Mouse (Mus musculus): ENCODE results near the gene Gpbar1.
A peak's percentile ranks its signal among the peaks of the same experiment; 100 is the strongest.

The Gpbar1 gene

GRCm38 (mm10) chr1:74278538-74278937 lies at the start of gene Gpbar1:
Gene Gpbar1 (plus strand): TSS chr1:74278550.
- no peak for TF ChIP-seq GATA4 (IDR thresholded peaks at IDR 0.05; ENCODE audit: insufficient replicate concordance, low read length)

DNA sequence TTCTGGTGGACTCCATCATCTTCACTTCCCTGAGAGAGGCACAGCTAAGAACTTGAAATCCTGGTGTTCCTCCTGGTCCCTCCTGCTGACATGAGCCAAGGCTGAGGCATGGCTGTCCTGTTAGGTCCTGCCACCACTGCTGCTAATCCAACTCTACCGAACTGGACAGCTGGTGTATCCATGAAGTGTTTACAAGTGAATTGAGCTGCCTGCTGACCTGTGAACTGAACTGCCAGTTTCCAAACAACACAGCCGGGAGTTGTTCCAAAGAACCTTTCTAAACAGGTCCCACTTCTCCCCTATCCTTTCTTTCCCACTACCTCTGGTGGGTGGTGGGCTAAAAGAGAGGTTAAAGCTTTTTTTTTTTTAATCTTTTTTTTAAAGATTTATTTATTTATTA lies 48.4 kb upstream of the Gpbar1 start:
- TF ChIP-seq GATA4 (IDR thresholded peaks at IDR 0.05; ENCODE audit: insufficient replicate concordance, low read length), result no peak

DNA sequence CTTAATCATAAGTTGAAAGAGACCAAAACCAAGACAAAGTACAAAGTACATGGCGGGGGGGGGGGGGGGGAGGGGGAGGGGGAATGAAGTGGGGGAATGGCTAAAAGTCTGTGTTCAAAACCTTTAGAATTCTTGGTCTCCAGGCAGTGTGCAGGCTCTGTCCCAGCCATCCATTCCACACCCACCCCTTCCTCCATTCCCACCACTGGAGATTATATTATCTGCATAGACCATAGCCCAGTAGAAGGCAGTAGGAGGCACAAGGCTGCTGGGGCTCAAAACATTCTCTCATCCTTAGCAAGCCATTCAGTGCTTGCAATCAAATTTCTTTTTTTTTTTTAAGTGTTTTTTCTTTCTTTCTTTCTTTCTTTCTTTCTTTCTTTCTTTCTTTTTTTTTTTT lies 47.4 kb upstream of the Gpbar1 start:
- TF ChIP-seq GATA4 (IDR thresholded peaks at IDR 0.05; ENCODE audit: insufficient replicate concordance, low read length), result no peak

GRCm38 (mm10) chr1:74235938-74236589 lies 42.3 kb upstream of the Gpbar1 start, which contains the start of gene Arpc2:
Gene Arpc2 (plus strand): TSS chr1:74236084.
- TF ChIP-seq GATA4 (IDR thresholded peaks at IDR 0.05; ENCODE audit: insufficient replicate concordance, low read length), result peak; percentile 33; the same call in 1 of the 2 replicates

- TF ChIP-seq GATA4 (IDR thresholded peaks at IDR 0.05; ENCODE audit: insufficient replicate concordance, low read length), result no peak; the same call in 1 of the 2 replicates
Observed at GRCm38 (mm10) chr1:74236590-74237317, 41.6 kb upstream of the Gpbar1 start.

DNA sequence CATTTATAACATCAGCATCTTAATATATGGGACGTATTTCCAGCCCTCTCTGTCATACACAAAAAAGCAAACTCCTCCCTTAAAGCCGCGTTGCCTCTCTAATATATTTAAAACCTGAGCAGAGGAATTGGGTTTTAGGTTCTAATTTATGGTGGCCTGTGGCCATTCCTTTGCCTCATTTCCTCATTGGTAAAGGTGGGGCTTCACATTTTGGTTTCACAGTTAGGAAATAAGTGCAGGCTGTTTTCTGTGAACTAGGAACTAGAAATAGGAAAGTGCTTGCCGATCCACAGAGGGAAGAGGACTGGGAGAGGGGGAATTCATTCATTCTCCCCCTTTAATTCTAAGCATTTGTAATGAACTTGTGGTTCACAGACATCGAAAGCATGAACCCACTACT lies 40.7 kb upstream of the Gpbar1 start:
- TF ChIP-seq GATA4 (IDR thresholded peaks at IDR 0.05; ENCODE audit: insufficient replicate concordance, low read length), result no peak

DNA sequence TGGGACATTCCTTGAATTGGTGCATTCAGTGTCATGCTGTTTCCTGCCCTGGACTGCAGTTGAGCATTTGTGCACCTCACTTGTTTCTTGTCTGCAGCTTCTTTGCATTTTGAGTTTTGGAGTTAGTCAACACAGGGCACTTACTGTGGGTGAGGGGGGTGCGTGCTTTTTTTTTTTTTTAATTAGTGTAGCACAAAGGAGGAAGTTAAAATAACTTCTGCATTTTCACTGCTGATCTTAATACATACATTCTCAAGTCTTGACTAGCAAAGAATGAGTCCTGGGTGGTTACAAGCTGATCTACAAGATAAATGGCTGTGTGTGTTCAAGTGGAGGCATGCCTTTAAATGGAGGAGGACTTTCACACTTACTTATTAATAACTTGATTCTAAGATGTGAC lies 40.2 kb upstream of the Gpbar1 start:
- TF ChIP-seq GATA4 (IDR thresholded peaks at IDR 0.05; ENCODE audit: insufficient replicate concordance, low read length), result no peak

DNA sequence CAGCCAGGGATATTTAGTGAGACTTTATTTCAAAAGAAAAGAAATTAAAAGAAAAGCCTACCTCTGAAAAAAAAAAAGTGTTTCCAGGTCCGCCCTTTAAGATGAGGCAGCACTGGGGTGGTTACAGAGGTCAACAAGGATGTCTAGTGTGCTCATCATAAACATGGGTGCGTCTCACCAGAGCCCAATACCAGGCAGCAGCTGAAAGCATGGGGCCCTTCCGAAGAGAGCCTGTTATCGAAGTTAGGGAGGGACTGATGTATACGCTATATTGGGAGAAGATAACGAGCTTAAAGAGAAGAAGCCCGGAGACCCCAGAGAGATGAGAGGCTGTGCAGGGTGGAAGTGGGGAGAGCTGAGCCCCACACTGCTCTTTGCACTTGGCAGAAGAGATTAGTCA lies 39.2 kb upstream of the Gpbar1 start:
- no peak for TF ChIP-seq GATA4 (IDR thresholded peaks at IDR 0.05; ENCODE audit: insufficient replicate concordance, low read length)

DNA sequence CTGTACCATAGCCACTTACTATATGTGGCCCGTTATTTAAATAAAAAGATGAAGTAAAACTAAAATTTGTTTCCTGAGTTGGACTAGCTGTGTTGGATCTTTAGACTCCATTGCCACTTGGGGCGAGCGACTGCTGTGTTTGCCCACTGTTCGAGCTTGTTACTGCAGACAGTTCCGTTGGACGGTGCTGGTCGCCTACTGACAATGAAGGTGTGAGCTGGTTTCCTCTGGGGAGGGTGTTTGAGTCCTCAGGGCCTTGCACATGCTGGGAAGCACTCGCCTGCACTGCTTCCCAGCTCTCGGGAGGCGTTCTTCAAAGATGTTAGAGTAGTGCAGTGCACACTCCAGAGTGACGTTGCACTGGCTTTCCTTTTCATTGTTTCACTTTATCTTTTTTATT lies 38.7 kb upstream of the Gpbar1 start:
- TF ChIP-seq GATA4 (IDR thresholded peaks at IDR 0.05; ENCODE audit: insufficient replicate concordance, low read length), result no peak

- no peak for TF ChIP-seq GATA4 (IDR thresholded peaks at IDR 0.05; ENCODE audit: insufficient replicate concordance, low read length)
Observed at GRCm38 (mm10) chr1:74240311-74240710, 38.0 kb upstream of the Gpbar1 start.

DNA sequence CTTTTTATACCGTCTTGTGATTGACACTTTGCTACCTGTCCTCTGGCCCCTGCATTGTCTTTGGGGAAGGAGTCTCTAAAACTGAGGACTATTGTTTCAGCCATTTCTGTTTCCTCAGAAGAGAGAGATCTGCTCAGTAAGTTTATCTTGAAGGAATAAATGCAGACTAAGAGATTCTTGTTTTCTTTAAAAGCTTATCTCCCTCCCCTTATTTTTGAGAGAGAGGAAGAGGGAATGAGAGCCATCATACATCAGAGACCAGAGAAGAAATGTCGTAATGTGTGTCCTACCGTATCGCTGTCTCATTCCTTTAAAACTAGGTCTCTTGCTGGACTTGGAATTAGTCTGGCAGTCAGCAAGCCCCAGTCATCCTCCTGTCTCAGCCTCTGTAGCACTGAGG lies 37.5 kb upstream of the Gpbar1 start:
- TF ChIP-seq GATA4 (IDR thresholded peaks at IDR 0.05; ENCODE audit: insufficient replicate concordance, low read length), result no peak

- no peak for TF ChIP-seq GATA4 (IDR thresholded peaks at IDR 0.05; ENCODE audit: insufficient replicate concordance, low read length)
Observed at GRCm38 (mm10) chr1:74245525-74245924, 32.8 kb upstream of the Gpbar1 start.

GRCm38 (mm10) chr1:74248799-74249198 lies 29.6 kb upstream of the Gpbar1 start:
- TF ChIP-seq GATA4 (IDR thresholded peaks at IDR 0.05; ENCODE audit: insufficient replicate concordance, low read length), result no peak

DNA sequence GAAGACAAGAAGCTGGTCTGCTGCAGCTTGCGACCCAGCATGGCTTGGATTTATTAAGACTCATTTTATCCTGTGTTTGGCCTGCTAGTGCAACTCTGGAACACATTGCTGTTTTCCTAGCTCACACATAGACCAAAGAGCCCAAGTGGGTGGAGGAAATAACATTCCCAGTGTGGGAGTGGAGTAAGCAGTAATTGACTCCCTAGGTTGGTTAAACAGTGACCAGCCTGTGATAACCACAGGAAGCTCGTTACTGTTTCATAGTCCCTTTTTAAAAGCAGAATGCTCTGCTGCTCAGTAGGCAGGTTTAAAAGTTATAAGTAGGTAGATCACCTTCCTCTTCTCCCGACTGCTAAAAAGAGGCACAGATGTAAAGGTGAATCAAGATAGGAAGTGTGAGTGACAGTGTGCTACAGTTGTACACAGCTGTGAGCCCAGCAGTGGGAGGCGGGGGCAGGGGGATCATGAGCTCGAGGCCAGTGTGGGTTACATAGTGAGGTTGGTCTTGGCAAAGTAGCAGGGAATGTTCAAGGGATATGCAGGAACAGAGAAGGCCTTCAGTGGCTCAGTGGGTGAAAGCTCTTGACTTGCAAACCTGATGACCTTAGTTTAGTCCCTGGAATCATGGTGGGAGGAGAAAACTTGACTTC lies 28.9 kb upstream of the Gpbar1 start:
- no peak for TF ChIP-seq GATA4 (IDR thresholded peaks at IDR 0.05; ENCODE audit: insufficient replicate concordance, low read length)

- TF ChIP-seq GATA4 (IDR thresholded peaks at IDR 0.05; ENCODE audit: insufficient replicate concordance, low read length), result no peak
Observed at GRCm38 (mm10) chr1:74250096-74250495, 28.3 kb upstream of the Gpbar1 start.

DNA sequence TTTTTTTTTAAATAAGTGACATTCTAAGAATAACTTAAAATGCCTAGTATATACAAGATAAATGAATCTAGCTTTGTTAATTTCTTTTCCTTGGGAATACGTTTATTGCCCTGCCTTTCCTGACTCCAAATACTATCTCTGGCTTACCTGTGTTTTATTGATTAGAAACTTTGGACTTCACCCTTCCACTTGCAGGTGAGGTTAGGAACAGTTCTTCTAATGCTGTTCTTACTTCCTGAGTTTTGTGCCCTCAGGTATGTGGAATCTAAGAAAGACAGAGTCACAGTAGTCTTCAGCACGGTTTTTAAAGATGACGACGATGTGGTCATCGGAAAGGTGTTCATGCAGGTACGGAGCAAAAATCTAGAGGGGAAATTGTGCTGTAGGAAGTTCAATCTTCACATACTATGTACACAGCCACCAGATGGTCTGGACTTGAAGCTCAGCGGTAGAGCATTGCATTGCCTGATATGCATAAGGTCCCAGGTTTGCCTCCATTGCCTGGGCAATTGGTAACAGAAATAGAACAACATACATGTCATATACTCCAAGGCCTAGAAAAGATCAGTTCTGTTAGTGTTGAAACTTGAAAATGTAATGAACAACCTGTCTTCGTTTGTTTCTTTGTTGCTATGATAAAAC lies 22.5 kb upstream of the Gpbar1 start:
- no peak for TF ChIP-seq GATA4 (IDR thresholded peaks at IDR 0.05; ENCODE audit: insufficient replicate concordance, low read length)
